Mouse (Mus musculus) kidney, postnatal 25 days (tissue): Measurements from ENCODE around the gene Ccn1.

Experiments
- DNase-seq, 2 experiments: peaks; one replicate each; pipeline ENCODE4 v3.0.0; 2021; ENCODE audit warnings: mixed read lengths in 2 of 2

Gene Ccn1

GRCm38 (mm10) chr3:145650298-145651011, 674 bp upstream of the Ccn1 start:
- peak; percentile 76 to 87 for DNase-seq

- DNase-seq: peak; percentile 75 to 87
Measured at GRCm38 (mm10) chr3:145648991-145649851, 560 bp downstream of the Ccn1 start.

GRCm38 (mm10) chr3:145648097-145648931, 1.5 kb downstream of the Ccn1 start:
- DNase-seq: peak; percentile 25 to 48

GRCm38 (mm10) chr3:145647416-145647815, 2.4 kb downstream of the Ccn1 start:
- DNase-seq: no peak

GRCm38 (mm10) chr3:145646666-145647065, 3.1 kb downstream of the Ccn1 start:
- DNase-seq: no peak

- no peak for DNase-seq
Measured at GRCm38 (mm10) chr3:145646009-145646408, 3.8 kb downstream of the Ccn1 start.

GRCm38 (mm10) chr3:145645463-145645862, 4.3 kb downstream of the Ccn1 start:
- DNase-seq: no peak

GRCm38 (mm10) chr3:145642861-145643260, 6.9 kb downstream of the Ccn1 start:
- peak; percentile 28 to 63 for DNase-seq

- no peak for DNase-seq
Measured at GRCm38 (mm10) chr3:145641878-145642277, 7.9 kb downstream of the Ccn1 start.

- no peak for DNase-seq
Measured at GRCm38 (mm10) chr3:145641036-145641685, 8.6 kb downstream of the Ccn1 start.

GRCm38 (mm10) chr3:145640583-145640982, 9.2 kb downstream of the Ccn1 start:
- DNase-seq: no peak

- DNase-seq: no peak
Measured at GRCm38 (mm10) chr3:145640170-145640569, 9.6 kb downstream of the Ccn1 start.

GRCm38 (mm10) chr3:145634002-145634710, 15.6 kb downstream of the Ccn1 start:
- DNase-seq: peak; percentile 54 to 83

- DNase-seq: peak; percentile 72 to 86
Measured at GRCm38 (mm10) chr3:145632888-145633287, 16.9 kb downstream of the Ccn1 start.

GRCm38 (mm10) chr3:145628643-145629042, 21.1 kb downstream of the Ccn1 start:
- DNase-seq: no peak

GRCm38 (mm10) chr3:145627830-145628229, 22.0 kb downstream of the Ccn1 start:
- DNase-seq: peak; percentile 52 to 67

GRCm38 (mm10) chr3:145626063-145626462, 23.7 kb downstream of the Ccn1 start:
- DNase-seq: no peak

GRCm38 (mm10) chr3:145625546-145625945, 24.2 kb downstream of the Ccn1 start:
- DNase-seq: no peak

- DNase-seq: peak in 1 of 2 experiments; percentile 50
Measured at GRCm38 (mm10) chr3:145624786-145625185, 25.0 kb downstream of the Ccn1 start.

- DNase-seq: no peak
Measured at GRCm38 (mm10) chr3:145623047-145623446, 26.7 kb downstream of the Ccn1 start.

GRCm38 (mm10) chr3:145621209-145621608, 28.6 kb downstream of the Ccn1 start:
- no peak for DNase-seq
